Mouse (Mus musculus) central nervous system, embryonic 18 days (tissue): ENCODE measurements around the gene Rdh7. TPM values are rescaled to one million over a fixed set of nuclear protein-coding genes. Genes with fewer than 3 reads are reported as not detected.

Source experiments
- polyA plus RNA-seq: library from polyadenylated mRNA; depleted of rRNA; stranded (reverse); fragments of >200 nt; gene quantifications from 2 replicates; pipeline ENCODE4 v1.2.3, GENCODE M21; 2012; rRNA removed

Gene Rdh7
- not detected in 2 replicates for polyA plus RNA-seq

GRCm38 (mm10) chr10:127888605-127889004, at the start of gene Rdh7:
Gene Rdh7 (minus strand): TSS chr10:127888817.

GRCm38 (mm10) chr10:127898218-127898617, 9.6 kb upstream of the Rdh7 start, which contains the start of gene Sdr9c7:
Gene Sdr9c7 (plus strand): TSS chr10:127898518.

GRCm38 (mm10) chr10:127866232-127866631, 22.4 kb downstream of the Rdh7 start, which contains the start of gene Rdh16f2:
Gene Rdh16f2 (plus strand): TSS chr10:127866474.

GRCm38 (mm10) chr10:127849628-127850027, 39.0 kb downstream of the Rdh7 start, which contains the start of gene Rdh19:
Gene Rdh19 (plus strand): TSS chr10:127849928.

Other genes starting within 250 kb of the Rdh7 start
- gene Stat6, start 245.8 kb downstream of the Rdh7 start, polyA plus RNA-seq: 5.9 and 6.5 TPM in 2 replicates
- 7.1 and 7.3 TPM in 2 replicates for gene Nemp1, start 221.9 kb downstream of the Rdh7 start, polyA plus RNA-seq
- 13.1 and 13.3 TPM in 2 replicates for gene Nab2, start 220.2 kb downstream of the Rdh7 start, polyA plus RNA-seq
- gene Myo1a, start 183.6 kb downstream of the Rdh7 start, polyA plus RNA-seq: 2.2 and 3.5 TPM in 2 replicates
- gene Tac2, start 164.3 kb downstream of the Rdh7 start, polyA plus RNA-seq: 5.4 and 6.2 TPM in 2 replicates
- gene Zbtb39, start 149.3 kb downstream of the Rdh7 start, polyA plus RNA-seq: 9.3 and 10.1 TPM in 2 replicates
- 1.1 and 1.3 TPM in 2 replicates for gene Gpr182, start 137.1 kb downstream of the Rdh7 start, polyA plus RNA-seq
- 0.05 and 0.07 TPM in 2 replicates for gene Rdh1, start 129.1 kb downstream of the Rdh7 start, polyA plus RNA-seq
- 0.63 TPM in 1 of 2 replicates, not detected in the other for gene Rdh16f1, start 129.0 kb downstream of the Rdh7 start, polyA plus RNA-seq
- gene Rdh9, start 112.4 kb downstream of the Rdh7 start, polyA plus RNA-seq: 0.61 TPM in 1 of 2 replicates, not detected in the other
- 0.03 and 0.05 TPM in 2 replicates for gene Rdh16, start 87.7 kb downstream of the Rdh7 start, polyA plus RNA-seq
- not detected in 2 replicates for gene Rdh19, start 38.9 kb downstream of the Rdh7 start, polyA plus RNA-seq
- gene Rdh16f2, start 22.3 kb downstream of the Rdh7 start, polyA plus RNA-seq: not detected in 2 replicates
- gene Sdr9c7, start 9.7 kb upstream of the Rdh7 start, polyA plus RNA-seq: not detected in 2 replicates
- not detected in 2 replicates for gene Hsd17b6, start 118.8 kb upstream of the Rdh7 start, polyA plus RNA-seq
- 28.8 and 29.3 TPM in 2 replicates for gene Prim1, start 126.4 kb upstream of the Rdh7 start, polyA plus RNA-seq
- gene Naca, start 146.8 kb upstream of the Rdh7 start, polyA plus RNA-seq: 338 and 351 TPM in 2 replicates
- gene Ptges3, start 170.1 kb upstream of the Rdh7 start, polyA plus RNA-seq: 78.8 and 81.9 TPM in 2 replicates
- 1,417 and 1,472 TPM in 2 replicates for gene Atp5b, start 194.5 kb upstream of the Rdh7 start, polyA plus RNA-seq
- 23.7 and 23.9 TPM in 2 replicates for gene Baz2a, start 202.8 kb upstream of the Rdh7 start, polyA plus RNA-seq